Mouse (Mus musculus) liver, embryonic 14.5 days (tissue): ENCODE results near the gene C87436. TPM values are rescaled to one million over a fixed set of nuclear protein-coding genes. Genes with fewer than 3 reads are reported as not detected.

ENCODE experiments used
- ATAC-seq: fragments of 200-750 bp; cut with Nextera tagmentation; 2 replicates; pipeline ENCODE4 v1.8.0; 2017; ENCODE audit warnings: moderate number of reproducible peaks, mild to moderate bottlenecking, moderate library complexity; ENCODE audit not compliant: insufficient read depth
- DNase-seq, 3 experiments: peaks; one replicate each; pipeline ENCODE4 v3.0.0-alpha.2; 2012 to 2013; ENCODE audit warnings: low read depth in 3 of 3, low spot score in 3 of 3
- H3K27ac ChIP-seq: fragments of 300-500 bp; sonication (generic); 2 replicates; pipeline ENCODE4 v1.5.1; 2014; ENCODE audit warnings: moderate library complexity, mild to moderate bottlenecking, control low read depth, inconsistent platforms
- H3K27me3 ChIP-seq: fragments of 300-500 bp; sonication (generic); 2 replicates; pipeline ENCODE4 v1.6.1; 2014; ENCODE audit warnings: mild to moderate bottlenecking, low read length, moderate library complexity; ENCODE audit not compliant: control insufficient read depth, insufficient read depth
- H3K36me3 ChIP-seq: fragments of 300-500 bp; sonication (generic); replicated peaks from 2 replicates; pipeline ENCODE4 v1.6.1; 2014; ENCODE audit warnings: low read depth; ENCODE audit not compliant: control insufficient read depth, insufficient read depth
- H3K4me1 ChIP-seq, 2 experiments: fragments of 200-500 bp in 1 of 2; fragments of 300-500 bp in 1 of 2; sonication (generic) in 1 of 2; replicated peaks; 2 replicates each; pipeline ENCODE4 v1.6.1; 2012 to 2014; ENCODE audit warnings: antibody characterized with exemption in 1 of 2, inconsistent platforms in 1 of 2, low read length in 1 of 2; ENCODE audit not compliant: control insufficient read depth in 2 of 2, insufficient read depth in 2 of 2
- H3K4me2 ChIP-seq: fragments of 300-500 bp; sonication (generic); 2 replicates; pipeline ENCODE4 v1.6.1; 2014; ENCODE audit warnings: low read depth, mild to moderate bottlenecking, control low read depth, moderate library complexity
- H3K4me3 ChIP-seq, 2 experiments: fragments of 200-500 bp in 1 of 2; fragments of 300-500 bp in 1 of 2; sonication (generic) in 1 of 2; 2 replicates each; pipeline ENCODE4 v1.5.1; 2012 to 2014; ENCODE audit warnings: low read depth in 2 of 2, low read length in 2 of 2, mild to moderate bottlenecking in 2 of 2, control low read depth in 1 of 2, inconsistent platforms in 1 of 2, moderate library complexity in 1 of 2; ENCODE audit not compliant: insufficient read depth in 1 of 2
- H3K9ac ChIP-seq: fragments of 300-500 bp; sonication (generic); replicated peaks from 2 replicates; pipeline ENCODE4 v1.6.1; 2014; ENCODE audit warnings: mild to moderate bottlenecking, control low read depth, moderate library complexity
- H3K9me3 ChIP-seq: fragments of 300-500 bp; sonication (generic); 2 replicates; pipeline ENCODE4 v1.6.1; 2016; ENCODE audit warnings: low read length, mixed read lengths; ENCODE audit not compliant: control insufficient read depth
- CTCF ChIP-seq: IDR thresholded peaks from 2 replicates; pipeline ENCODE4 v1.5.1; 2016; ENCODE audit warnings: antibody characterized with exemption, low read depth, control low read depth
- EP300 ChIP-seq: IDR thresholded peaks from 2 replicates; pipeline ENCODE4 v1.6.1; 2016; ENCODE audit warnings: antibody characterized with exemption, low read depth
- WGBS: fragments of 180-500 bp; shearing (Covaris S2); extraction: QIAGEN DNeasy Blood & Tissue Kit; methylation state at CpG from one replicate; pipeline ENCODE4 v1.1.7; 2014; ENCODE audit not compliant: insufficient replicate concordance; 5-methylcytosine and 5-hydroxymethylcytosine counted together
- polyA plus RNA-seq, 2 experiments: library from polyadenylated mRNA; depleted of rRNA in 1 of 2; stranded (reverse) in 1 of 2; unstranded in 1 of 2; fragments of >200 nt; fragmentation: Nextera tagmentation in 1 of 2; extraction: Ambion mirVana in 1 of 2; gene quantifications; 2 replicates each; pipeline versions ENCODE4 v1.2.1 to v1.2.3; 2012 to 2014

Gene C87436
- polyA plus RNA-seq, 2 experiments = 6.2 to 10.5 TPM

GRCm38 (mm10) chr6:86456727-86457126 is 18.6 kb downstream of the C87436 start:
- H3K9ac ChIP-seq = no peak overlapping the region
- no peaks in the 10 kb centered on the region for H3K4me1 ChIP-seq
- WGBS = 79% methylated on average over 3 of the region's 3 CpGs
- no peak overlapping the region for H3K4me2 ChIP-seq
- H3K4me3 ChIP-seq = no peak overlapping the region
- no peak for DNase-seq
- no peak overlapping the region for H3K27ac ChIP-seq
- no peaks in the 10 kb centered on the region for H3K27me3 ChIP-seq
- H3K9me3 ChIP-seq = no peaks in the 10 kb centered on the region
- H3K36me3 ChIP-seq = peaks cover 17% of the 10 kb centered on the region
- no peak for ATAC-seq
- TF ChIP-seq CTCF (no peak), EP300 (no peak)

GRCm38 (mm10) chr6:86463079-86463478 is 24.9 kb downstream of the C87436 start:
- no peaks in the 10 kb centered on the region for H3K9me3 ChIP-seq
- H3K9ac ChIP-seq = no peak overlapping the region
- no peak for ATAC-seq
- H3K4me2 ChIP-seq = no peak overlapping the region
- H3K36me3 ChIP-seq = peaks cover 6% of the 10 kb centered on the region
- no peak for DNase-seq
- no peak overlapping the region for H3K4me3 ChIP-seq
- no peak overlapping the region for H3K27ac ChIP-seq
- no peaks in the 10 kb centered on the region for H3K27me3 ChIP-seq
- H3K4me1 ChIP-seq = no peaks in the 10 kb centered on the region
- TF ChIP-seq EP300 (no peak), CTCF (no peak)
- WGBS = 79% methylated on average over 3 of the region's 3 CpGs

GRCm38 (mm10) chr6:86471317-86471716 is 33.1 kb downstream of the C87436 start:
- H3K27me3 ChIP-seq = no peaks in the 10 kb centered on the region
- H3K9ac ChIP-seq = peak overlapping the region; percentile 74
- peaks cover 15 to 22% of the 10 kb centered on the region in 2 experiments for H3K4me1 ChIP-seq
- H3K36me3 ChIP-seq = no peaks in the 10 kb centered on the region; the same call in 1 of the 2 replicates
- WGBS = 49% methylated on average over 3 of the region's 3 CpGs
- H3K9me3 ChIP-seq = no peaks in the 10 kb centered on the region
- no peak for TF ChIP-seq EP300
- no peak for TF ChIP-seq CTCF
- H3K4me3 ChIP-seq = peak overlapping the region; percentile 58 to 73
- ATAC-seq (no peak), DNase-seq (no peak)
- peak overlapping the region; percentile 89 for H3K4me2 ChIP-seq
- peak overlapping the region; percentile 65 for H3K27ac ChIP-seq

GRCm38 (mm10) chr6:86471760-86472099 is 33.6 kb downstream of the C87436 start:
- peak overlapping the region; percentile 89 for H3K4me2 ChIP-seq
- ATAC-seq (peak; percentile 37), DNase-seq (no peak)
- H3K27ac ChIP-seq = peak overlapping the region; percentile 65
- H3K4me3 ChIP-seq = peak overlapping the region; percentile 58 to 73
- 7% methylated on average over 9 of the region's 9 CpGs for WGBS
- peak overlapping the region; percentile 74 for H3K9ac ChIP-seq
- TF ChIP-seq CTCF (no peak), EP300 (no peak)
- no peaks in the 10 kb centered on the region for H3K9me3 ChIP-seq
- H3K4me1 ChIP-seq = peaks cover 15 to 22% of the 10 kb centered on the region in 2 experiments
- H3K27me3 ChIP-seq = no peaks in the 10 kb centered on the region
- no peaks in the 10 kb centered on the region; the same call in 1 of the 2 replicates for H3K36me3 ChIP-seq

GRCm38 (mm10) chr6:86472100-86472955 is 34.2 kb downstream of the C87436 start:
- Histone ChIP-seq H3K4me3 (peak overlapping the region; percentile 58 to 73), H3K36me3 (no peaks in the 10 kb centered on the region), H3K27me3 (no peaks in the 10 kb centered on the region), H3K4me1 (peaks cover 15 to 22% of the 10 kb centered on the region in 2 experiments), H3K9ac (peak overlapping the region; percentile 74), H3K27ac (peak overlapping the region; percentile 65), H3K4me2 (peak overlapping the region; percentile 89), H3K9me3 (no peaks in the 10 kb centered on the region)
- WGBS = under 1% methylated on average over 56 of the region's 56 CpGs
- TF ChIP-seq CTCF (peak; percentile 99), EP300 (peak; percentile 16; the same call in 1 of the 2 replicates)
- ATAC-seq (peak; percentile 92), DNase-seq (peak; percentile 95 to 98 (median 96))
